Mouse (Mus musculus): Measurements from ENCODE around the gene Ccdc38. TPM values are rescaled to one million over a fixed set of nuclear protein-coding genes. Genes with fewer than 3 reads are reported as not detected.

Gene Ccdc38
- polyA plus RNA-seq (2011; ENCODE audit: insufficient read depth, insufficient read length, low read depth, missing spikeins): 0.24 and 0.60 TPM in 2 replicates

DNA sequence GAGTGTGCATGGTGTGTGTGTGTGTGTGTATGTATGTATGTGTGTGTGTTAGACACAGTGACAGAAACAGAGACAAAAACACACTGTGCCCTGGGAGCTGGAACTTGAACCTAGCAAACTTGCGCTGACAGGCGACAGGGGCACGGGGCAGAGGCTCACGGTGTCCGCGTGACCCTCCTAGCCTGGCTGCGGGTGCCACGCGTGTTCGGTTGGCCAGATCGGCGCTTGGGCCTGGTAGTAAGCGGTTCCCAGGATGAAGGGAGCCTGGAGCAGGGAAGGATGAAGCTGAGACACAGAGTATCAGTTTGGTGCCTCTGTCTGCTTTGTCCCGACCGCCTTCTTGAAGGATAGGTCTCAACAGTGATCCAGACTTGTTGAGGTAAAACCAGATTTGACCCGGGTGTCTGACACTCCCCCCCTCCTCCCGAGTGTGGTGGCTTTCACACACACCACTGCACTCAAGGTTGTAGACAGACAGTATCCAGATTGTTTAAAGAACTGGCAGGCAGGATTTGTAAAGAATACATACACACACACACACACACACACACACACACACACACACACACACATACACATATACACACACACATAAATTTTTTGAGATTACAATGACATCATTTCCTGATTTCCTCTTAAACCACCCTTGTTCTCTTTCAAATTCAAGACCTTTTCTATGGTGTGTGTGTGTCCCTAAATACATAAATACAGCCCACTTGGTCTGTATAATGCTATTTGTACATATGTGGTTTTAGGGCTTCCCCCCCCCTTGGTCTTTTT is at the start of gene Ccdc38:
Ccdc38 (plus strand) TSS at position 202 of the 780 bp plus-strand sequence.
- Histone ChIP-seq H3K9ac (ENCODE audit: low read depth, poor library complexity, severe bottlenecking) (no peak within 1 kb of the TSS), H3K27ac (ENCODE audit: insufficient read depth, low read length) (no peak within 1 kb of the TSS), H3K36me3 (ENCODE audit: control insufficient read depth, insufficient read depth, low read length, poor library complexity, severe bottlenecking) (no peaks in the 10 kb centered on the region), H3K4me3 (ENCODE audit: low read depth, low read length) (peak within 1 kb of the TSS; percentile 30), H3K27me3 (ENCODE audit: control insufficient read depth, insufficient read depth, low read length, poor library complexity, severe bottlenecking) (no peaks in the 10 kb centered on the region), H3K4me1 (ENCODE audit: control insufficient read depth, insufficient read depth, low read length) (no peaks in the 10 kb centered on the region), H3K9me3 (replicated peaks; ENCODE audit: control insufficient read depth, insufficient read depth, low read length, poor library complexity, severe bottlenecking) (no peaks in the 10 kb centered on the region)
- no peak for TF ChIP-seq POLR2A (IDR thresholded peaks at IDR 0.05; ENCODE audit: insufficient read depth, low read length)
- TF ChIP-seq EP300 (IDR thresholded peaks at IDR 0.05; ENCODE audit: insufficient read depth, low read depth, low read length): no peak
- TF ChIP-seq CTCF (IDR thresholded peaks at IDR 0.05; ENCODE audit: low read depth, low read length): no peak

DNA sequence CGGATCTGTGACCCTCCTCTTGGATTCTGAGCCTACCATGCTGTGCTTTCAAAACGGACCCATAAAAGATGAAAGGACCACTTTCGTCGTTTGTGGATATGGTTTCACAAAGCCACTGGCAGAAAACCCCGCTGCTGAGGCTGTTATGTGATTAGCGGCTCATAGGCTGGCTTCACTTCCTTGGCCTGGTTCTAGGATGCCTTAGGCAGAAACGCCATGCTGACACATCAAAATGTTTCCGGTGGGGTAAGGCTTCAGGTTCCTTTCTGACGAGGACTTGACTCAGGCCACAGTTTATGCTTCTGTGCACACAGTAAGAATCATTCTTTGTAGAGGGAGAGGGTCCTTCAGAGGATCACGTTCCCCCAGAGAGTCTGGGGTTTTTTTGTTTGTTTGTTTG is 39.6 kb upstream of the Ccdc38 start:
- Histone ChIP-seq H3K27me3 (ENCODE audit: control insufficient read depth, insufficient read depth, low read length, poor library complexity, severe bottlenecking) (no peaks in the 10 kb centered on the region), H3K9me3 (replicated peaks; ENCODE audit: control insufficient read depth, insufficient read depth, low read length, poor library complexity, severe bottlenecking) (no peaks in the 10 kb centered on the region), H3K4me3 (ENCODE audit: low read depth, low read length) (no peak overlapping the region), H3K27ac (ENCODE audit: insufficient read depth, low read length) (no peak overlapping the region), H3K9ac (ENCODE audit: low read depth, poor library complexity, severe bottlenecking) (no peak overlapping the region), H3K4me1 (ENCODE audit: control insufficient read depth, insufficient read depth, low read length) (no peaks in the 10 kb centered on the region), H3K36me3 (ENCODE audit: control insufficient read depth, insufficient read depth, low read length, poor library complexity, severe bottlenecking) (no peaks in the 10 kb centered on the region)
- no peak for TF ChIP-seq CTCF (IDR thresholded peaks at IDR 0.05; ENCODE audit: low read depth, low read length)
- TF ChIP-seq POLR2A (IDR thresholded peaks at IDR 0.05; ENCODE audit: insufficient read depth, low read length): no peak
- TF ChIP-seq EP300 (IDR thresholded peaks at IDR 0.05; ENCODE audit: insufficient read depth, low read depth, low read length): no peak

DNA sequence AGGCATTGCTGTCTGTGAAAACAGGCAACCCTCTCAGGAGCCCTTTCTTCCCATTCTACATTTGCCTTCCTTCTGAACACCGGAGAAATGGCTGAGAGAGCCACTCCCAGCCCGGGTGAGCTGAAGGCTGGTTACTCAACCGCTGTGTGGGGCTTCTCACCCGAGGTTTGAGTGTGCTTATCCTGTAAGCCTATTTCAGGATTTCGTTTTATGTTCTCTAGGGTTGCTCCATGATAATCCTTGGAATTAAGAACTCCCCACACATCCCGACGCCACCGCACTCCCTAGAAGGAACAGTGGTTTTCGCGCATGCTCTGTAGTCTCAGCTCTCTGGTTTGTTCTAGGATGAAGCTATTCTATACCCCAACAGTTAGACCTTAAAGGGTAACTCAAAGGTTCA is 39.1 kb upstream of the Ccdc38 start:
- no peaks in the 10 kb centered on the region for H3K36me3 ChIP-seq (ENCODE audit: control insufficient read depth, insufficient read depth, low read length, poor library complexity, severe bottlenecking)
- no peak overlapping the region for H3K9ac ChIP-seq (ENCODE audit: low read depth, poor library complexity, severe bottlenecking)
- TF ChIP-seq EP300 (IDR thresholded peaks at IDR 0.05; ENCODE audit: insufficient read depth, low read depth, low read length) (no peak), CTCF (IDR thresholded peaks at IDR 0.05; ENCODE audit: low read depth, low read length) (no peak), POLR2A (IDR thresholded peaks at IDR 0.05; ENCODE audit: insufficient read depth, low read length) (no peak)
- H3K27me3 ChIP-seq (ENCODE audit: control insufficient read depth, insufficient read depth, low read length, poor library complexity, severe bottlenecking): no peaks in the 10 kb centered on the region
- no peaks in the 10 kb centered on the region for H3K4me1 ChIP-seq (ENCODE audit: control insufficient read depth, insufficient read depth, low read length)
- H3K9me3 ChIP-seq (replicated peaks; ENCODE audit: control insufficient read depth, insufficient read depth, low read length, poor library complexity, severe bottlenecking): no peaks in the 10 kb centered on the region
- no peak overlapping the region for H3K4me3 ChIP-seq (ENCODE audit: low read depth, low read length)
- no peak overlapping the region for H3K27ac ChIP-seq (ENCODE audit: insufficient read depth, low read length)

GRCm38 (mm10) chr10:93508383-93508970 is 32.0 kb upstream of the Ccdc38 start:
- Histone ChIP-seq H3K4me1 (ENCODE audit: control insufficient read depth, insufficient read depth, low read length) (no peaks in the 10 kb centered on the region), H3K9me3 (replicated peaks; ENCODE audit: control insufficient read depth, insufficient read depth, low read length, poor library complexity, severe bottlenecking) (no peaks in the 10 kb centered on the region), H3K27ac (ENCODE audit: insufficient read depth, low read length) (no peak overlapping the region), H3K4me3 (ENCODE audit: low read depth, low read length) (no peak overlapping the region), H3K27me3 (ENCODE audit: control insufficient read depth, insufficient read depth, low read length, poor library complexity, severe bottlenecking) (no peaks in the 10 kb centered on the region), H3K9ac (ENCODE audit: low read depth, poor library complexity, severe bottlenecking) (no peak overlapping the region), H3K36me3 (ENCODE audit: control insufficient read depth, insufficient read depth, low read length, poor library complexity, severe bottlenecking) (no peaks in the 10 kb centered on the region)
- TF ChIP-seq POLR2A (IDR thresholded peaks at IDR 0.05; ENCODE audit: insufficient read depth, low read length) (no peak), EP300 (IDR thresholded peaks at IDR 0.05; ENCODE audit: insufficient read depth, low read depth, low read length) (no peak), CTCF (IDR thresholded peaks at IDR 0.05; ENCODE audit: low read depth, low read length) (no peak)

GRCm38 (mm10) chr10:93509532-93510153 is 30.8 kb upstream of the Ccdc38 start:
- no peak overlapping the region for H3K9ac ChIP-seq (ENCODE audit: low read depth, poor library complexity, severe bottlenecking)
- H3K27me3 ChIP-seq (ENCODE audit: control insufficient read depth, insufficient read depth, low read length, poor library complexity, severe bottlenecking): no peaks in the 10 kb centered on the region
- TF ChIP-seq POLR2A (IDR thresholded peaks at IDR 0.05; ENCODE audit: insufficient read depth, low read length): no peak
- no peak for TF ChIP-seq EP300 (IDR thresholded peaks at IDR 0.05; ENCODE audit: insufficient read depth, low read depth, low read length)
- TF ChIP-seq CTCF (IDR thresholded peaks at IDR 0.05; ENCODE audit: low read depth, low read length): no peak
- no peak overlapping the region for H3K4me3 ChIP-seq (ENCODE audit: low read depth, low read length)
- H3K27ac ChIP-seq (ENCODE audit: insufficient read depth, low read length): no peak overlapping the region
- no peaks in the 10 kb centered on the region for H3K36me3 ChIP-seq (ENCODE audit: control insufficient read depth, insufficient read depth, low read length, poor library complexity, severe bottlenecking)
- no peaks in the 10 kb centered on the region for H3K4me1 ChIP-seq (ENCODE audit: control insufficient read depth, insufficient read depth, low read length)
- no peaks in the 10 kb centered on the region for H3K9me3 ChIP-seq (replicated peaks; ENCODE audit: control insufficient read depth, insufficient read depth, low read length, poor library complexity, severe bottlenecking)

Data from ES-Bruce4 (cell line).